Mouse (Mus musculus): ENCODE measurements at regions not wholly inside any gene's neighbourhood (a gene's known extent, or its start where the extent isn't known, plus 50 kb on each side); places are given as distances from the start of the nearest gene placed in this dataset.

- no peak for DNase-seq (ENCODE audit: low spot score)
- intact Hi-C loops (cut with DNase I) = no loop called here
Observed at GRCm38 (mm10) chr8:125367374-125367773, 202.2 kb downstream of the Sipa1l2 start.

- intact Hi-C loops (cut with DNase I) = no loop called here
- no peak for DNase-seq (ENCODE audit: low spot score)
Observed at GRCm38 (mm10) chr8:125365004-125365403, 204.6 kb downstream of the Sipa1l2 start.

- intact Hi-C loops (cut with DNase I) = no loop called here
- DNase-seq (ENCODE audit: low spot score) = no peak
Observed at GRCm38 (mm10) chr8:125359456-125359855, 210.2 kb downstream of the Sipa1l2 start.

GRCm38 (mm10) chr8:125357759-125358158, 211.8 kb downstream of the Sipa1l2 start:
- no peak for DNase-seq (ENCODE audit: low spot score)
- intact Hi-C loops (cut with DNase I) = no loop called here

GRCm38 (mm10) chr8:125355059-125355509, 214.5 kb downstream of the Sipa1l2 start:
- intact Hi-C loops (cut with DNase I) = no loop called here
- no peak for DNase-seq (ENCODE audit: low spot score)

- intact Hi-C loops (cut with DNase I) = loop anchor here (5.0 kb wide), 1 partner anchor 75 kb away; no protein-coding TSS in a partner anchor
- DNase-seq (ENCODE audit: low spot score) = no peak
Observed at GRCm38 (mm10) chr8:125352276-125352675, 217.3 kb downstream of the Sipa1l2 start.

- intact Hi-C loops (cut with DNase I) = loop anchor here (5.0 kb wide), 1 partner anchor 76 kb away; no protein-coding TSS in a partner anchor
- DNase-seq (ENCODE audit: low spot score) = no peak
Observed at GRCm38 (mm10) chr8:125351486-125352032, 218.0 kb downstream of the Sipa1l2 start.

- intact Hi-C loops (cut with DNase I) = loop anchor here (2.0 to 5.0 kb wide), 2 partner anchors 37 to 78 kb away; no protein-coding TSS in a partner anchor
- peak; percentile 73 for DNase-seq (ENCODE audit: low spot score)
Observed at GRCm38 (mm10) chr8:125349290-125350025, 220.2 kb downstream of the Sipa1l2 start.

- no peak for DNase-seq (ENCODE audit: low spot score)
- intact Hi-C loops (cut with DNase I) = no loop called here
Observed at GRCm38 (mm10) chr8:125346182-125346581, 223.4 kb downstream of the Sipa1l2 start.

GRCm38 (mm10) chr8:125345571-125345970, 224.0 kb downstream of the Sipa1l2 start:
- DNase-seq (ENCODE audit: low spot score) = no peak
- intact Hi-C loops (cut with DNase I) = no loop called here

GRCm38 (mm10) chr8:125343867-125344266, 225.7 kb downstream of the Sipa1l2 start:
- intact Hi-C loops (cut with DNase I) = no loop called here
- no peak for DNase-seq (ENCODE audit: low spot score)

- intact Hi-C loops (cut with DNase I) = no loop called here
- DNase-seq (ENCODE audit: low spot score) = no peak
Observed at GRCm38 (mm10) chr8:125342521-125342920, 227.1 kb downstream of the Sipa1l2 start.

GRCm38 (mm10) chr8:125341606-125342005, 228.0 kb downstream of the Sipa1l2 start:
- no peak for DNase-seq (ENCODE audit: low spot score)
- intact Hi-C loops (cut with DNase I) = no loop called here

GRCm38 (mm10) chr8:125338222-125338621, 231.4 kb downstream of the Sipa1l2 start:
- intact Hi-C loops (cut with DNase I) = loop anchor here (5.0 kb wide), 1 partner anchor 229 kb away; the partner anchor contains the start of gene Sipa1l2

GRCm38 (mm10) chr8:125337444-125338077, 232.0 kb downstream of the Sipa1l2 start:
- intact Hi-C loops (cut with DNase I) = loop anchor here (5.0 kb wide), 1 partner anchor 230 kb away; the partner anchor contains the start of gene Sipa1l2
- DNase-seq (ENCODE audit: low spot score) = no peak

More at GRCm38 (mm10) chr8:125338222-125338621, 231.4 kb downstream of the Sipa1l2 start:
- DNase-seq (ENCODE audit: low spot score) = no peak

- DNase-seq (ENCODE audit: low spot score) = no peak
- intact Hi-C loops (cut with DNase I) = loop anchor here (5.0 kb wide), 1 partner anchor 231 kb away; the partner anchor contains the start of gene Sipa1l2
Observed at GRCm38 (mm10) chr8:125336799-125337198, 232.8 kb downstream of the Sipa1l2 start.

- no peak for DNase-seq (ENCODE audit: low spot score)
Observed at GRCm38 (mm10) chr8:125335575-125336370, 233.8 kb downstream of the Sipa1l2 start.

GRCm38 (mm10) chr8:125335171-125335570, 234.4 kb downstream of the Sipa1l2 start:
- intact Hi-C loops (cut with DNase I) = loop anchor here (5.0 kb wide), 1 partner anchor 232 kb away; the partner anchor contains the start of gene Sipa1l2
- no peak for DNase-seq (ENCODE audit: low spot score)

More at GRCm38 (mm10) chr8:125335575-125336370, 233.8 kb downstream of the Sipa1l2 start:
- intact Hi-C loops (cut with DNase I) = loop anchor here (5.0 kb wide), 1 partner anchor 232 kb away; the partner anchor contains the start of gene Sipa1l2

- no peak for DNase-seq (ENCODE audit: low spot score)
- intact Hi-C loops (cut with DNase I) = loop anchor here (5.0 kb wide), 1 partner anchor 148 kb away; no protein-coding TSS in a partner anchor
Observed at GRCm38 (mm10) chr8:125330638-125331037, 239.0 kb downstream of the Sipa1l2 start.

Data from heart, postnatal 25 days (tissue).